Mouse (Mus musculus): ENCODE measurements around the gene Dr1. TPM values are rescaled to one million over a fixed set of nuclear protein-coding genes. Genes with fewer than 3 reads are reported as not detected.

Gene Dr1
- 16.6 and 20.4 TPM in 2 replicates for polyA plus RNA-seq (2012; rRNA removed)

GRCm38 (mm10) chr5:108268127-108269062 lies at the start of gene Dr1:
Gene Dr1, plus strand, starts transcription at chr5:108268897.

GRCm38 (mm10) chr5:108312224-108313064 lies 43.7 kb downstream of the Dr1 start, which contains the start of gene Pigg:
Gene Pigg, plus strand, starts transcription at chr5:108312609.

Other genes with a start within 250 kb of the Dr1 start
- gene Mtf2, start 203.2 kb upstream of the Dr1 start, polyA plus RNA-seq (2012; rRNA removed) = 13.5 and 17.4 TPM in 2 replicates
- 7.1 and 8.4 TPM in 2 replicates for gene Tmed5, start 136.3 kb upstream of the Dr1 start, polyA plus RNA-seq (2012; rRNA removed)
- 1.6 TPM in 2 replicates for gene Ccdc18, start 136.0 kb upstream of the Dr1 start, polyA plus RNA-seq (2012; rRNA removed)
- gene Pigg, start 43.7 kb downstream of the Dr1 start, polyA plus RNA-seq (2012; rRNA removed) = 2.6 and 2.7 TPM in 2 replicates
- gene Gm42517, start 99.0 kb downstream of the Dr1 start, polyA plus RNA-seq (2012; rRNA removed) = 0.19 and 0.23 TPM in 2 replicates
- not detected in 2 replicates for gene Pde6b, start 119.5 kb downstream of the Dr1 start, polyA plus RNA-seq (2012; rRNA removed)
- 101 and 102 TPM in 2 replicates for gene Atp5k, start 165.6 kb downstream of the Dr1 start, polyA plus RNA-seq (2012; rRNA removed)
- 0.29 and 0.40 TPM in 2 replicates for gene Mfsd7a, start 180.0 kb downstream of the Dr1 start, polyA plus RNA-seq (2012; rRNA removed)
- gene Pcgf3, start 192.3 kb downstream of the Dr1 start, polyA plus RNA-seq (2012; rRNA removed) = 5.2 and 5.4 TPM in 2 replicates